9 mouse cellular contexts compared by ENCODE assay signal in the genomic region with DNA sequence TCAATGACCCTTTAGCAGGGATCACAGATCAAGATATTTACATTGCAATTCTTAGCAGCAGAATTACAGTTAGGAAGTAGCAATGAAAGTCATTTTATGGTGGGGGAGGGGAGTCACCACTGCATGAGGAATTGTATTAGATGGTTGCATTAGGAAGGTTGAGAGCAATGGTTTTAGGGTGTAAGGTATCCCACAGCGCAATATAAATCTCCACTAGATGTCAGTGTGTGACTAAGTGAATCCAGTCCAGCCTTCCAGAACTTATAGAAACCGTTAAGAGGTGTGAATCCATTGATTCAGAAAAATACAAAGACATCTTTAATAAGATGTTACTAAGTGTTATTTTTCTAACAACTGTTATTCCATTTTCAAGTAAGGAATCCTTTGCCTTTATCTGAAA.
DNase-seq lines count a peak whose midpoint lies in the region; ATAC-seq and TF ChIP-seq lines count a peak whose summit lies in the region.
"Had no signal": no experiment of that assay in that cellular context is flagged by ENCODE, and none has a peak within 500 bp of the region (broad histone marks: within the 10 kb centered on the region; RNA-seq: fewer than 3 reads in every experiment).

No protein-coding gene starts in this region.

- H3K9me3 ChIP-seq in kidney, embryonic 16.5 days (ENCODE audit: low read length), result no peaks in the 10 kb centered on the region

- H3K27ac ChIP-seq in kidney, embryonic 16.5 days (ENCODE audit: low read length), result no peak overlapping the region

- ATAC-seq in kidney, embryonic 16.5 days (ENCODE audit: low FRiP score, low TSS enrichment), result peak; percentile 61; the same call in 1 of the 2 replicates
- ATAC-seq in Patski, result no peak

- in situ Hi-C loops in Patski (cut with MboI; ENCODE audit: low pct_unique_long_range_greater_than_20kb), result no loop called here

- POLR2A ChIA-PET in Patski (lab: Charles Lee), result no interaction called here

- H3K4me1 ChIP-seq in kidney, embryonic 16.5 days (ENCODE audit: insufficient read depth, low read length), result no peaks in the 10 kb centered on the region

- no peak for DNase-seq in kidney, postnatal 36 days
- DNase-seq in CD4-positive, CD25-positive, alpha-beta regulatory T cell, adult 2 months (ENCODE audit: low read depth, low spot score), result peak; percentile 67
- no peak for DNase-seq in Patski (ENCODE audit: low read depth, low spot score)
- peak; percentile 56 for DNase-seq in induced T-regulatory cell, adult 2 months (ENCODE audit: low read depth)
- no peak for DNase-seq in layer of hippocampus, adult 9-10 months (ENCODE audit: low spot score)
- no peak for DNase-seq in kidney, postnatal 14 days
- no peak for DNase-seq in kidney, adult 11 months
- DNase-seq: gastrocnemius, postnatal 25 days had no signal

- no peaks in the 10 kb centered on the region for H3K36me3 ChIP-seq in kidney, embryonic 16.5 days (ENCODE audit: insufficient read depth, low read length)

- no peaks in the 10 kb centered on the region for H3K27me3 ChIP-seq in kidney, embryonic 16.5 days (ENCODE audit: insufficient read depth, low read length)
- H3K27me3 ChIP-seq in Patski, result no peaks in the 10 kb centered on the region

- TF ChIP-seq CTCF in Patski (IDR thresholded peaks at IDR 0.05), result peak; percentile 47

- 46% methylated on average over 2 of the region's 2 CpGs for WGBS in kidney, embryonic 16.5 days

- CTCF ChIA-PET in Patski (lab: Charles Lee), result interaction anchor here (1.0 kb wide), 1 partner anchor 12 kb away, joined by 3 read pairs; no protein-coding TSS in a partner anchor

- no peak overlapping the region for H3K4me3 ChIP-seq in kidney, embryonic 16.5 days (ENCODE audit: low read length)

- no peak overlapping the region for H3K4me2 ChIP-seq in kidney, embryonic 16.5 days (replicated peaks; ENCODE audit: low read depth, low read length)

- H3K9ac ChIP-seq in kidney, embryonic 16.5 days (replicated peaks; ENCODE audit: low read length), result no peak overlapping the region

Comparison
In these comparisons a context has a peak if more than half of its experiments do, and no peak if none do; other contexts are left out.
1. DNase-seq: peak in CD4-positive, CD25-positive, alpha-beta regulatory T cell, adult 2 months (single experiment) and induced T-regulatory cell, adult 2 months (single experiment); none in kidney, postnatal 36 days (0 of 2), Patski (single experiment), layer of hippocampus, adult 9-10 months (single experiment), kidney, postnatal 14 days (single experiment) and kidney, adult 11 months (single experiment).